Mouse (Mus musculus) cerebellum, adult 18-20 months (tissue): ENCODE results near the gene Ube2k.
A peak's percentile ranks its signal among the peaks of the same experiment; 100 is the strongest.

Source experiments
- DNase-seq, 2 experiments: peaks; one replicate each; pipeline ENCODE4 v3.0.0; 2021

Gene Ube2k

GRCm38 (mm10) chr5:65538829-65539228, 1.8 kb downstream of the Ube2k start:
- DNase-seq, result no peak

GRCm38 (mm10) chr5:65539786-65540185, 2.8 kb downstream of the Ube2k start:
- no peak for DNase-seq

- DNase-seq, result no peak
Measured at GRCm38 (mm10) chr5:65541889-65542288, 4.9 kb downstream of the Ube2k start.

GRCm38 (mm10) chr5:65543491-65543890, 6.5 kb downstream of the Ube2k start:
- no peak for DNase-seq

GRCm38 (mm10) chr5:65544616-65545015, 7.6 kb downstream of the Ube2k start:
- DNase-seq, result no peak

GRCm38 (mm10) chr5:65549677-65550076, 12.6 kb downstream of the Ube2k start:
- no peak for DNase-seq

GRCm38 (mm10) chr5:65557109-65557508, 20.1 kb downstream of the Ube2k start:
- DNase-seq, result no peak

GRCm38 (mm10) chr5:65561125-65561893, 24.3 kb downstream of the Ube2k start:
- DNase-seq, result peak; percentile 33 to 47

GRCm38 (mm10) chr5:65565486-65565885, 28.5 kb downstream of the Ube2k start:
- DNase-seq, result no peak

GRCm38 (mm10) chr5:65574876-65575275, 37.8 kb downstream of the Ube2k start:
- DNase-seq, result no peak

- no peak for DNase-seq
Measured at GRCm38 (mm10) chr5:65575896-65576295, 38.9 kb downstream of the Ube2k start.

- no peak for DNase-seq
Measured at GRCm38 (mm10) chr5:65578545-65578944, 41.5 kb downstream of the Ube2k start.

GRCm38 (mm10) chr5:65586291-65586690, 49.3 kb downstream of the Ube2k start:
- no peak for DNase-seq

- DNase-seq, result no peak
Measured at GRCm38 (mm10) chr5:65590199-65590598, 53.2 kb downstream of the Ube2k start.

GRCm38 (mm10) chr5:65592421-65592820, 55.4 kb downstream of the Ube2k start:
- no peak for DNase-seq

GRCm38 (mm10) chr5:65599681-65600080, 62.6 kb downstream of the Ube2k start:
- no peak for DNase-seq

GRCm38 (mm10) chr5:65606820-65607219, 69.8 kb downstream of the Ube2k start:
- DNase-seq, result no peak

- DNase-seq, result no peak
Measured at GRCm38 (mm10) chr5:65609769-65610168, 72.7 kb downstream of the Ube2k start.

- DNase-seq, result no peak
Measured at GRCm38 (mm10) chr5:65610541-65610940, 73.5 kb downstream of the Ube2k start.

GRCm38 (mm10) chr5:65613152-65613924, 76.3 kb downstream of the Ube2k start:
- DNase-seq, result no peak

- DNase-seq, result no peak
Measured at GRCm38 (mm10) chr5:65624340-65624739, 87.3 kb downstream of the Ube2k start.

- DNase-seq, result no peak
Measured at GRCm38 (mm10) chr5:65638896-65639295, 101.9 kb downstream of the Ube2k start.
